Mouse (Mus musculus) kidney, embryonic 16.5 days (tissue): ENCODE measurements around the gene Ipcef1. TPM values are rescaled to one million over a fixed set of nuclear protein-coding genes. Genes with fewer than 3 reads are reported as not detected.

ENCODE experiments used
- polyA plus RNA-seq: library from polyadenylated mRNA; unstranded; fragments of >200 nt; fragmentation: Nextera tagmentation; extraction: Ambion mirVana; gene quantifications from 2 replicates; pipeline ENCODE4 v1.2.1, GENCODE M21; 2015

Ipcef1 gene
- polyA plus RNA-seq, 1 experiment from 2014 or later = 2.2 TPM

Other genes starting within 250 kb of the Ipcef1 start
- 18.5 and 19.9 TPM in 2 replicates for gene Cnksr3, start 159.8 kb upstream of the Ipcef1 start, polyA plus RNA-seq